Comparison of ENCODE assay signal across 15 mouse cellular contexts in genomic region chr7:134663241-134663640, GRCm38 (mm10). TPM values are rescaled to one million over a fixed set of nuclear protein-coding genes. Genes with fewer than 3 reads are reported as not detected.
DNase-seq lines count a peak whose midpoint lies in the region; ATAC-seq and TF ChIP-seq lines count a peak whose summit lies in the region.
"Had no signal": no experiment of that assay in that cellular context is flagged by ENCODE, and none has a peak within 500 bp of the region (broad histone marks: within the 10 kb centered on the region; RNA-seq: fewer than 3 reads in every experiment).

No protein-coding gene starts in this region.

- no peak overlapping the region for H3K9ac ChIP-seq in forebrain, embryonic 11.5 days (ENCODE audit: low read length)
- H3K9ac ChIP-seq in liver, embryonic 13.5 days = no peak overlapping the region
- no peak overlapping the region for H3K9ac ChIP-seq in liver, embryonic 11.5 days (ENCODE audit: low read depth, low read length)
- H3K9ac ChIP-seq in intestine, postnatal 0 days (ENCODE audit: low read depth, low read length) = no peak overlapping the region

- H3K4me3 ChIP-seq in forebrain, embryonic 11.5 days (ENCODE audit: low read depth, low read length) = no peak overlapping the region
- H3K4me3 ChIP-seq in forebrain, embryonic 10.5 days = no peak overlapping the region
- no peak overlapping the region for H3K4me3 ChIP-seq in liver, embryonic 13.5 days (replicated peaks)
- H3K4me3 ChIP-seq in liver, embryonic 11.5 days (ENCODE audit: low read depth, low read length) = no peak overlapping the region
- H3K4me3 ChIP-seq in intestine, postnatal 0 days (ENCODE audit: low read depth, low read length) = no peak overlapping the region
- H3K4me3 ChIP-seq: erythroblast, embryonic 14.5 days had no signal

- no peaks in the 10 kb centered on the region for H3K36me3 ChIP-seq in forebrain, embryonic 11.5 days (ENCODE audit: control insufficient read depth, insufficient read depth, low read length)
- no peaks in the 10 kb centered on the region for H3K36me3 ChIP-seq in forebrain, embryonic 10.5 days (replicated peaks)
- H3K36me3 ChIP-seq in liver, embryonic 13.5 days = no peaks in the 10 kb centered on the region
- H3K36me3 ChIP-seq in liver, embryonic 11.5 days (ENCODE audit: control insufficient read depth, insufficient read depth, low read length) = no peaks in the 10 kb centered on the region
- no peaks in the 10 kb centered on the region for H3K36me3 ChIP-seq in intestine, postnatal 0 days (ENCODE audit: control insufficient read depth, insufficient read depth)

- no peaks in the 10 kb centered on the region for H3K27me3 ChIP-seq in forebrain, embryonic 11.5 days (ENCODE audit: control insufficient read depth, insufficient read depth, low read length)
- H3K27me3 ChIP-seq in forebrain, embryonic 10.5 days (ENCODE audit: poor library complexity, severe bottlenecking) = no peaks in the 10 kb centered on the region
- H3K27me3 ChIP-seq in liver, embryonic 13.5 days = no peaks in the 10 kb centered on the region
- no peaks in the 10 kb centered on the region for H3K27me3 ChIP-seq in liver, embryonic 11.5 days (replicated peaks; ENCODE audit: control insufficient read depth, insufficient read depth, low read length)
- no peaks in the 10 kb centered on the region for H3K27me3 ChIP-seq in intestine, postnatal 0 days (replicated peaks; ENCODE audit: control insufficient read depth, insufficient read depth, low read length)

- no peak for TF ChIP-seq CTCF in intestine, postnatal 0 days (IDR thresholded peaks at IDR 0.05; ENCODE audit: low read depth)

- H3K4me2 ChIP-seq in forebrain, embryonic 11.5 days (ENCODE audit: low read depth, low read length, severe bottlenecking) = no peak overlapping the region
- no peak overlapping the region for H3K4me2 ChIP-seq in liver, embryonic 13.5 days
- H3K4me2 ChIP-seq in liver, embryonic 11.5 days = no peak overlapping the region
- no peak overlapping the region for H3K4me2 ChIP-seq in intestine, postnatal 0 days (replicated peaks; ENCODE audit: low read depth)

- ATAC-seq in forebrain, embryonic 11.5 days (replicated peaks; ENCODE audit: low FRiP score) = no peak
- peak; percentile 20; the same call in 1 of the 2 replicates for ATAC-seq in liver, embryonic 13.5 days (ENCODE audit: low read depth)
- ATAC-seq in liver, embryonic 11.5 days (replicated peaks; ENCODE audit: low FRiP score) = no peak
- ATAC-seq in intestine, postnatal 0 days = peak; percentile 47; the same call in 1 of the 2 replicates
- ATAC-seq: activated CD4-positive, CD25-positive, alpha-beta regulatory T cell, adult 4 months; hindbrain, embryonic 16.5 days had no signal

- no peaks in the 10 kb centered on the region for H3K4me1 ChIP-seq in forebrain, embryonic 11.5 days (replicated peaks; ENCODE audit: control insufficient read depth, insufficient read depth, low read length)
- peaks cover 6% of the 10 kb centered on the region; the same call in 1 of the 2 replicates for H3K4me1 ChIP-seq in forebrain, embryonic 10.5 days
- no peaks in the 10 kb centered on the region for H3K4me1 ChIP-seq in liver, embryonic 13.5 days (replicated peaks)
- H3K4me1 ChIP-seq in liver, embryonic 11.5 days (replicated peaks; ENCODE audit: control insufficient read depth, insufficient read depth, low read length) = no peaks in the 10 kb centered on the region
- H3K4me1 ChIP-seq in intestine, postnatal 0 days (replicated peaks; ENCODE audit: control insufficient read depth, insufficient read depth, low read length) = peaks cover 8% of the 10 kb centered on the region

- 27% methylated on average over 2 of the region's 2 CpGs for WGBS in forebrain, embryonic 11.5 days
- WGBS in forebrain, embryonic 10.5 days = 32% methylated on average over 2 of the region's 2 CpGs
- WGBS in liver, embryonic 13.5 days (ENCODE audit: insufficient replicate concordance) = 20% methylated on average over 2 of the region's 2 CpGs
- WGBS in liver, embryonic 11.5 days = 21% methylated on average over 2 of the region's 2 CpGs
- WGBS in intestine, postnatal 0 days = 2% methylated on average over 2 of the region's 2 CpGs

- peaks cover 3% of the 10 kb centered on the region; the same call in 1 of the 2 replicates for H3K9me3 ChIP-seq in forebrain, embryonic 11.5 days (ENCODE audit: control insufficient read depth, low read length)
- peaks cover 8% of the 10 kb centered on the region; the same call in 1 of the 2 replicates for H3K9me3 ChIP-seq in forebrain, embryonic 10.5 days
- H3K9me3 ChIP-seq in liver, embryonic 13.5 days (replicated peaks) = 0 out of 2 replicates have a peak, but pooled peaks cover 3% of the 10 kb centered on the region
- H3K9me3 ChIP-seq in liver, embryonic 11.5 days (ENCODE audit: control insufficient read depth, low read length) = no peaks in the 10 kb centered on the region
- H3K9me3 ChIP-seq in intestine, postnatal 0 days (ENCODE audit: control insufficient read depth) = 0 out of 2 replicates have a peak, but pooled peaks cover 2% of the 10 kb centered on the region

- H3K27ac ChIP-seq in forebrain, embryonic 11.5 days (ENCODE audit: low read depth, low read length) = no peak overlapping the region
- no peak overlapping the region for H3K27ac ChIP-seq in forebrain, embryonic 10.5 days
- no peak overlapping the region for H3K27ac ChIP-seq in liver, embryonic 13.5 days
- no peak overlapping the region for H3K27ac ChIP-seq in liver, embryonic 11.5 days (ENCODE audit: low read depth, low read length)
- no peak overlapping the region for H3K27ac ChIP-seq in intestine, postnatal 0 days (ENCODE audit: low read depth, low read length)
- H3K27ac ChIP-seq: macrophage had no signal

- DNase-seq in forebrain, embryonic 11.5 days (ENCODE audit: low spot score) = peak; percentile 21
- no peak for DNase-seq in forebrain, embryonic 10.5 days (ENCODE audit: extremely low spot score, low spot score)
- no peak for DNase-seq in liver, embryonic 13.5 days
- no peak for DNase-seq in liver, embryonic 11.5 days (ENCODE audit: low spot score)
- peak; percentile 48 for DNase-seq in R1 (ENCODE audit: low read depth, low spot score)
- no peak for DNase-seq in adrenal gland, adult 18-20 months (ENCODE audit: low spot score in 2 of 2)
- DNase-seq in spleen, adult 18-20 months = no peak
- DNase-seq: cerebellum, postnatal 10 days; gastrocnemius, postnatal 14 days; thymus, postnatal 4 days had no signal

RNA-seq across cellular contexts. Expression of gene Dock1, which starts 7.2 kb away (rescaled TPM):
- 24.5 and 26.5 TPM in 2 replicates for polyA plus RNA-seq in forebrain, embryonic 11.5 days (2014; fragmentation: Nextera tagmentation; extraction: Ambion mirVana)
- polyA plus RNA-seq in forebrain, embryonic 10.5 days (2016; fragmentation: Nextera tagmentation; extraction: Ambion mirVana) = 25.6 and 26.0 TPM in 2 replicates
- 2.6 and 4.4 TPM in 2 replicates for polyA plus RNA-seq in liver, embryonic 13.5 days (2015; fragmentation: Nextera tagmentation; extraction: Ambion mirVana)
- 15.9 and 17.2 TPM in 2 replicates for polyA plus RNA-seq in liver, embryonic 11.5 days (2014; fragmentation: Nextera tagmentation; extraction: Ambion mirVana)
- polyA plus RNA-seq in intestine, postnatal 0 days (2015; fragmentation: Nextera tagmentation; extraction: Ambion mirVana) = 8.7 and 9.7 TPM in 2 replicates
- total RNA-seq in adrenal gland, adult 18-20 months (2021) = 100 to 1,000 TPM in 1 of 2 experiments, 10 to 100 TPM in 1; 89.9 to 206 TPM
- polyA plus RNA-seq: erythroblast, embryonic 14.5 days had no signal

Comparison
In these comparisons a context has a peak if more than half of its experiments do, and no peak if none do; other contexts are left out.
1. ATAC-seq: peak in liver, embryonic 13.5 days (single experiment) and intestine, postnatal 0 days (single experiment); none in forebrain, embryonic 11.5 days (single experiment) and liver, embryonic 11.5 days (single experiment).
2. DNase-seq: peak in forebrain, embryonic 11.5 days (single experiment) and R1 (single experiment); none in forebrain, embryonic 10.5 days (single experiment), liver, embryonic 13.5 days (single experiment), liver, embryonic 11.5 days (single experiment), adrenal gland, adult 18-20 months (0 of 2) and spleen, adult 18-20 months (0 of 2).